Mouse (Mus musculus): ENCODE results near the gene Gm21708. TPM values are rescaled to one million over a fixed set of nuclear protein-coding genes. Genes with fewer than 3 reads are reported as not detected.
"Not testable (repeated sequence)": the region's sequence is repeated elsewhere in the genome, so short reads cannot be mapped to it uniquely, and the experiment has no call there.

Gene Gm21708
- polyA plus RNA-seq (2015; fragmentation: Nextera tagmentation; extraction: Ambion mirVana), result not detected in 2 replicates

- ATAC-seq (ENCODE audit: low FRiP score, low TSS enrichment); H3K4me3 ChIP-seq (ENCODE audit: low read depth, low read length); H3K36me3 ChIP-seq (ENCODE audit: control insufficient read depth, insufficient read depth, low read length); H3K4me2 ChIP-seq (replicated peaks; ENCODE audit: low read depth); DNase-seq (ENCODE audit: low spot score); H3K4me1 ChIP-seq (replicated peaks; ENCODE audit: control insufficient read depth, insufficient read depth); H3K27ac ChIP-seq (replicated peaks); H3K9me3 ChIP-seq (ENCODE audit: control insufficient read depth, low read length); H3K9ac ChIP-seq (ENCODE audit: low read length); H3K27me3 ChIP-seq (ENCODE audit: control insufficient read depth, insufficient read depth, low read length): not testable (repeated sequence)
- no CpG with 5 or more reads among the region's 9 CpGs for WGBS
Observed at GRCm38 (mm10) chrY:3410067-3410466, at the start of gene Gm21708, which contains the start of gene Gm21704. TSS of gene Gm21708 (minus strand) at chrY:3410167. TSS of gene Gm21704 (minus strand) at chrY:3410167.

Other genes with a start within 250 kb of the Gm21708 start
- gene Gm21677, start 103.7 kb downstream of the Gm21708 start, polyA plus RNA-seq (2015; fragmentation: Nextera tagmentation; extraction: Ambion mirVana), result not detected in 2 replicates
- not detected in 2 replicates for gene Gm21693, start 64.8 kb downstream of the Gm21708 start, polyA plus RNA-seq (2015; fragmentation: Nextera tagmentation; extraction: Ambion mirVana)
- not detected in 2 replicates for gene Gm21704, start within 50 bp of the Gm21708 start, polyA plus RNA-seq (2015; fragmentation: Nextera tagmentation; extraction: Ambion mirVana)